In the genomic region with DNA sequence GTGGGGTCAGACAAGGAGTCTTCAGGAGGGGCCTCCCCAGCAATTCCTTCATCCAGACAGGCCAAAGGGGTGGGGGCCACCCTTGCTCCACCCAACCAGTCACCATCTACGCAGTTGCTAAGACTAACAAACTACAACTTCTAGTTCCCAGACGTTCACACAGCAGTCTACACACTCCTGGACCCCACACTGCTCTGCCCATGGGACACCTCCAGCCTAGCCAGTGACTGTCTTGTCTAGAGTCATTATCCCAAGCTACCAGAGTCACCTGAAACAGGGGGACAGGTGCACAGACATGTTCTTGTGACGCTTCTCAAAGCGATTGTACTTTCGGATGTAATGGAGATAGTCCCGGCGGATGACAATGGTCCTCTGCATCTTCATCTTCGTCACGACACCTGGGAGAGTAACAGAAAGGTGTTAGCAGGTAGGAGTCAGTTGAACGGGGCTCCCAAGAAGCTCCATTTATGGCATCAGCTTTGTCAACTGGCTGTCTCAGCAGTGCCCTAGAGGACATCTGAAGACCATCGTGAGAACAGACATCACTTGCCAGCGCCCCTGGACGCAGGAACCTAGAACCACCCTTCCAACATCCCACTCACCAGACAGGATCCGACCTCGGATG, we compare ENCODE assay signal across 9 mouse cellular contexts. TPM values are rescaled to one million over a fixed set of nuclear protein-coding genes. Genes with fewer than 3 reads are reported as not detected.
DNase-seq lines count a peak whose midpoint lies in the region; ATAC-seq and TF ChIP-seq lines count a peak whose summit lies in the region.
"Had no signal": no experiment of that assay in that cellular context is flagged by ENCODE, and none has a peak within 500 bp of the region (broad histone marks: within the 10 kb centered on the region; RNA-seq: fewer than 3 reads in every experiment).

No protein-coding gene starts in this region.

- no peak for DNase-seq in kidney, postnatal 0 days (ENCODE audit: low spot score)
- DNase-seq in kidney, adult 18-20 months: no peak
- no peak for DNase-seq in hindbrain, postnatal 0 days (ENCODE audit: low spot score)
- DNase-seq in thymus, postnatal 4 days: no peak
- no peak for DNase-seq in spleen, postnatal 10 days (ENCODE audit: low spot score in 2 of 2)

- no peaks in the 10 kb centered on the region for H3K9me3 ChIP-seq in kidney, postnatal 0 days (replicated peaks; ENCODE audit: low read length)
- no peaks in the 10 kb centered on the region for H3K9me3 ChIP-seq in embryonic facial prominence, embryonic 12.5 days
- no peaks in the 10 kb centered on the region for H3K9me3 ChIP-seq in hindbrain, postnatal 0 days (ENCODE audit: low read length)

- peak overlapping the region; percentile 97; the same call in 1 of the 2 replicates for H3K9ac ChIP-seq in kidney, postnatal 0 days (ENCODE audit: low read depth, low read length)
- H3K9ac ChIP-seq in embryonic facial prominence, embryonic 12.5 days: peak overlapping the region; percentile 97
- H3K9ac ChIP-seq in hindbrain, postnatal 0 days (replicated peaks; ENCODE audit: low read length): peak overlapping the region; percentile 78; the same call in 1 of the 2 replicates

- peaks cover 60% of the 10 kb centered on the region for H3K36me3 ChIP-seq in kidney, postnatal 0 days (ENCODE audit: insufficient read depth, low read length)
- H3K36me3 ChIP-seq in embryonic facial prominence, embryonic 12.5 days: peaks cover 69% of the 10 kb centered on the region
- H3K36me3 ChIP-seq in hindbrain, postnatal 0 days (ENCODE audit: insufficient read depth, low read length): peaks cover 70% of the 10 kb centered on the region
- H3K36me3 ChIP-seq in myocyte (ENCODE audit: control insufficient read depth, insufficient read depth): peaks cover 62% of the 10 kb centered on the region

- peaks cover 31% of the 10 kb centered on the region; the same call in 1 of the 2 replicates for H3K4me1 ChIP-seq in kidney, postnatal 0 days (replicated peaks; ENCODE audit: insufficient read depth, low read length)
- H3K4me1 ChIP-seq in embryonic facial prominence, embryonic 12.5 days: peaks cover 36% of the 10 kb centered on the region
- H3K4me1 ChIP-seq in hindbrain, postnatal 0 days (ENCODE audit: insufficient read depth, low read length): peaks cover 14% of the 10 kb centered on the region

- H3K4me3 ChIP-seq in kidney, postnatal 0 days (replicated peaks; ENCODE audit: low read depth, low read length): peak overlapping the region; percentile 94; the same call in 1 of the 2 replicates
- peak overlapping the region; percentile 95 for H3K4me3 ChIP-seq in embryonic facial prominence, embryonic 12.5 days
- H3K4me3 ChIP-seq in hindbrain, postnatal 0 days (ENCODE audit: low read length): peak overlapping the region; percentile 64
- peak overlapping the region; percentile 81 for H3K4me3 ChIP-seq in myocyte

- ATAC-seq in kidney, postnatal 0 days (replicated peaks; ENCODE audit: low FRiP score, low read depth): no peak
- no peak for ATAC-seq in embryonic facial prominence, embryonic 12.5 days (ENCODE audit: insufficient number of reproducible peaks, insufficient read depth, low FRiP score, low TSS enrichment)
- no peak for ATAC-seq in hindbrain, postnatal 0 days
- ATAC-seq in frontal cortex, adult (ENCODE audit: low TSS enrichment): no peak

- H3K79me2 ChIP-seq in myocyte (ENCODE audit: control insufficient read depth, insufficient read depth): peaks cover 36% of the 10 kb centered on the region

- 76% methylated on average over 15 of the region's 15 CpGs for WGBS in kidney, postnatal 0 days
- 84% methylated on average over 15 of the region's 15 CpGs for WGBS in embryonic facial prominence, embryonic 12.5 days
- WGBS in hindbrain, postnatal 0 days: 83% methylated on average over 15 of the region's 15 CpGs

- peak overlapping the region; percentile 95 for H3K4me2 ChIP-seq in kidney, postnatal 0 days (ENCODE audit: low read length)
- peak overlapping the region; percentile 62 for H3K4me2 ChIP-seq in embryonic facial prominence, embryonic 12.5 days (replicated peaks)
- peak overlapping the region; percentile 96 for H3K4me2 ChIP-seq in hindbrain, postnatal 0 days (ENCODE audit: low read depth, low read length)
- peak overlapping the region; percentile 94 for H3K4me2 ChIP-seq in myocyte (ENCODE audit: low read depth)

- H3K27me3 ChIP-seq in kidney, postnatal 0 days (ENCODE audit: insufficient read depth, low read length): no peaks in the 10 kb centered on the region
- H3K27me3 ChIP-seq in embryonic facial prominence, embryonic 12.5 days: no peaks in the 10 kb centered on the region
- no peaks in the 10 kb centered on the region for H3K27me3 ChIP-seq in hindbrain, postnatal 0 days (ENCODE audit: insufficient read depth, low read length)
- no peaks in the 10 kb centered on the region for H3K27me3 ChIP-seq in myocyte (ENCODE audit: control insufficient read depth, insufficient read depth, insufficient read length)

- H3K27ac ChIP-seq in kidney, postnatal 0 days: no peak overlapping the region
- H3K27ac ChIP-seq in embryonic facial prominence, embryonic 12.5 days: peak overlapping the region; percentile 82; the same call in 1 of the 2 replicates
- H3K27ac ChIP-seq in hindbrain, postnatal 0 days: 0 out of 2 replicates have a peak overlapping the region, but pooled peaks have one; percentile 87

- H3ac ChIP-seq in myocyte (ENCODE audit: control insufficient read depth, insufficient read length): peak overlapping the region; percentile 84

- TF ChIP-seq POLR2A in myocyte (IDR thresholded peaks at IDR 0.05; ENCODE audit: insufficient read length, low read depth): no peak

- TF ChIP-seq CTCF in kidney, postnatal 0 days (IDR thresholded peaks at IDR 0.05; ENCODE audit: low read depth): no peak
- no peak for TF ChIP-seq CTCF in hindbrain, postnatal 0 days (IDR thresholded peaks at IDR 0.05; ENCODE audit: low read depth)

TF ChIP-seq in myocyte, 11 proteins besides CTCF, POLR2A, EP300 and RAD21:
- no peak for TF ChIP-seq POLR2AphosphoS2 (IDR thresholded peaks at IDR 0.05; ENCODE audit: insufficient read length, low read depth)

RNA-seq across cellular contexts. Expression of gene Rps11, which starts 1.6 kb away (rescaled TPM):
- 1,486 and 1,553 TPM in 2 replicates for polyA plus RNA-seq in kidney, postnatal 0 days (2015; fragmentation: Nextera tagmentation; extraction: Ambion mirVana)
- polyA plus RNA-seq in embryonic facial prominence, embryonic 12.5 days (2016; fragmentation: Nextera tagmentation; extraction: Ambion mirVana): 1,448 and 1,491 TPM in 2 replicates
- total RNA-seq in hindbrain, postnatal 0 days (2014; rRNA removed): 743 and 824 TPM in 2 replicates
- polyA plus RNA-seq in hindbrain, postnatal 0 days (2015; fragmentation: Nextera tagmentation; extraction: Ambion mirVana): 768 and 794 TPM in 2 replicates
- 2,217 TPM for polyA plus RNA-seq in myocyte (2012; fragmentation: generic; extraction: Trizol)

RNA-seq across cellular contexts. Expression of gene Rpl13a, which starts 5.9 kb away (rescaled TPM):
- 1,804 and 1,959 TPM in 2 replicates for polyA plus RNA-seq in kidney, postnatal 0 days (2015; fragmentation: Nextera tagmentation; extraction: Ambion mirVana)
- 1,339 and 1,342 TPM in 2 replicates for polyA plus RNA-seq in embryonic facial prominence, embryonic 12.5 days (2016; fragmentation: Nextera tagmentation; extraction: Ambion mirVana)
- 1,377 and 1,807 TPM in 2 replicates for total RNA-seq in hindbrain, postnatal 0 days (2014; rRNA removed)
- polyA plus RNA-seq in hindbrain, postnatal 0 days (2015; fragmentation: Nextera tagmentation; extraction: Ambion mirVana): 800 and 828 TPM in 2 replicates
- 6,110 TPM for polyA plus RNA-seq in myocyte (2012; fragmentation: generic; extraction: Trizol)

RNA-seq across cellular contexts. Expression of gene Gm45713, which starts 13.4 kb away (rescaled TPM):
- polyA plus RNA-seq in kidney, postnatal 0 days (2015; fragmentation: Nextera tagmentation; extraction: Ambion mirVana): 0.83 and 1.3 TPM in 2 replicates
- polyA plus RNA-seq in embryonic facial prominence, embryonic 12.5 days (2016; fragmentation: Nextera tagmentation; extraction: Ambion mirVana): 0.22 and 0.27 TPM in 2 replicates
- not detected in 2 replicates for total RNA-seq in hindbrain, postnatal 0 days (2014; rRNA removed)
- 0.15 TPM in 1 of 2 replicates, not detected in the other for polyA plus RNA-seq in hindbrain, postnatal 0 days (2015; fragmentation: Nextera tagmentation; extraction: Ambion mirVana)
- polyA plus RNA-seq in myocyte (2012; fragmentation: generic; extraction: Trizol): 3.6 TPM
- total RNA-seq: left cerebral cortex, adult 18-20 months had no signal

RNA-seq across cellular contexts. Expression of gene Flt3l, which starts 13.6 kb away (rescaled TPM):
- polyA plus RNA-seq in kidney, postnatal 0 days (2015; fragmentation: Nextera tagmentation; extraction: Ambion mirVana): 2.2 and 2.4 TPM in 2 replicates
- 0.67 and 1.1 TPM in 2 replicates for polyA plus RNA-seq in embryonic facial prominence, embryonic 12.5 days (2016; fragmentation: Nextera tagmentation; extraction: Ambion mirVana)
- total RNA-seq in hindbrain, postnatal 0 days (2014; rRNA removed): 5.8 and 8.0 TPM in 2 replicates
- polyA plus RNA-seq in hindbrain, postnatal 0 days (2015; fragmentation: Nextera tagmentation; extraction: Ambion mirVana): 2.1 and 3.0 TPM in 2 replicates
- 7.2 TPM for polyA plus RNA-seq in myocyte (2012; fragmentation: generic; extraction: Trizol)

RNA-seq across cellular contexts. Expression of gene Fcgrt, which starts 19.0 kb away (rescaled TPM):
- polyA plus RNA-seq in kidney, postnatal 0 days (2015; fragmentation: Nextera tagmentation; extraction: Ambion mirVana): 134 and 145 TPM in 2 replicates
- 25.8 and 26.0 TPM in 2 replicates for polyA plus RNA-seq in embryonic facial prominence, embryonic 12.5 days (2016; fragmentation: Nextera tagmentation; extraction: Ambion mirVana)
- total RNA-seq in hindbrain, postnatal 0 days (2014; rRNA removed): 32.9 and 43.6 TPM in 2 replicates
- polyA plus RNA-seq in hindbrain, postnatal 0 days (2015; fragmentation: Nextera tagmentation; extraction: Ambion mirVana): 43.8 and 45.9 TPM in 2 replicates
- 67.2 TPM for polyA plus RNA-seq in myocyte (2012; fragmentation: generic; extraction: Trizol)
